9 mouse cellular contexts compared by ENCODE assay signal in the genomic region with DNA sequence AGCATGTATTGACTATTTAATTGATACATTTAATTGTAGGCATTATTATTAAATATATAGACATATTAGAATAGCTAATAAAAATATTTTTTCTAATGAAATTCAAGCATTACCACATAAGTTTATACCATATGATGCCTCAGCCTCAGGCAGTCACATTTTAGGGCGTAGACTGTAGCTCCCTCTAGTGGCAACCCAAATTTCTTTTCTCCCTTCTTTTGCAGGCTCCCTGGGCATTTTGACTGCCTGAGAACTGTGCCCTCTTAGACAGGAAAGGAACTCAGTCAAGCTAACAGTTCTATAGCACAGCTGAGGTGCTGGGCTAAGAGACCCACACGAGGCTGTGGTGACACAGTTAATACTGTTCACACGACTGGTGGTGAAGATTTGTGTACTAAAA. TPM values are rescaled to one million over a fixed set of nuclear protein-coding genes. Genes with fewer than 3 reads are reported as not detected.
DNase-seq lines count a peak whose midpoint lies in the region; ATAC-seq and TF ChIP-seq lines count a peak whose summit lies in the region.
"Had no signal": no experiment of that assay in that cellular context is flagged by ENCODE, and none has a peak within 500 bp of the region (broad histone marks: within the 10 kb centered on the region; RNA-seq: fewer than 3 reads in every experiment).

No protein-coding gene starts in this region.

- TF ChIP-seq POLR2A in thymus, adult 2 months (IDR thresholded peaks at IDR 0.05; ENCODE audit: control insufficient read depth, extremely low read depth, insufficient read depth, low read length, poor library complexity), result no peak
- TF ChIP-seq POLR2A in bone marrow, adult 2 months (IDR thresholded peaks at IDR 0.05; ENCODE audit: borderline replicate concordance, control insufficient read depth, low read depth, low read length), result no peak

- no peaks in the 10 kb centered on the region for H3K36me3 ChIP-seq in thymus, adult 2 months (ENCODE audit: control insufficient read depth, insufficient read depth, low read length)
- no peaks in the 10 kb centered on the region for H3K36me3 ChIP-seq in embryonic facial prominence, embryonic 14.5 days (ENCODE audit: control insufficient read depth, insufficient read depth, low read length)
- no peaks in the 10 kb centered on the region for H3K36me3 ChIP-seq in limb, embryonic 11.5 days (ENCODE audit: control insufficient read depth, insufficient read depth, low read length)
- no peaks in the 10 kb centered on the region for H3K36me3 ChIP-seq in neural tube, embryonic 12.5 days
- H3K36me3 ChIP-seq: heart, embryonic 13.5 days had no signal

- no peak overlapping the region for H3K9ac ChIP-seq in embryonic facial prominence, embryonic 14.5 days (ENCODE audit: low read depth, low read length)
- H3K9ac ChIP-seq in limb, embryonic 11.5 days (ENCODE audit: low read length), result no peak overlapping the region
- no peak overlapping the region for H3K9ac ChIP-seq in neural tube, embryonic 12.5 days
- H3K9ac ChIP-seq: heart, embryonic 13.5 days had no signal

- H3K4me1 ChIP-seq in thymus, adult 2 months (replicated peaks; ENCODE audit: control insufficient read depth, insufficient read depth, low read length), result no peaks in the 10 kb centered on the region
- no peaks in the 10 kb centered on the region for H3K4me1 ChIP-seq in bone marrow, adult 2 months (ENCODE audit: control insufficient read depth, insufficient read depth, low read length)
- no peaks in the 10 kb centered on the region; the same call in 1 of the 2 replicates for H3K4me1 ChIP-seq in embryonic facial prominence, embryonic 14.5 days (ENCODE audit: control insufficient read depth, insufficient read depth, low read length)
- no peaks in the 10 kb centered on the region for H3K4me1 ChIP-seq in limb, embryonic 11.5 days (ENCODE audit: control insufficient read depth, insufficient read depth, low read length)
- no peaks in the 10 kb centered on the region for H3K4me1 ChIP-seq in neural tube, embryonic 12.5 days
- H3K4me1 ChIP-seq: heart, embryonic 13.5 days had no signal

- ATAC-seq in embryonic facial prominence, embryonic 14.5 days (ENCODE audit: low read depth), result 0 out of 2 replicates have a peak, but pooled peaks have one; percentile 68
- no peak for ATAC-seq in limb, embryonic 11.5 days (ENCODE audit: insufficient number of reproducible peaks, low FRiP score, low TSS enrichment, low read depth)
- peak; percentile 65 for ATAC-seq in neural tube, embryonic 12.5 days (ENCODE audit: low FRiP score, low read depth)

- no peak overlapping the region for H3K4me2 ChIP-seq in embryonic facial prominence, embryonic 14.5 days (ENCODE audit: low read depth, low read length)
- H3K4me2 ChIP-seq in limb, embryonic 11.5 days (ENCODE audit: low read depth, severe bottlenecking), result no peak overlapping the region
- H3K4me2 ChIP-seq in neural tube, embryonic 12.5 days (replicated peaks), result no peak overlapping the region
- H3K4me2 ChIP-seq: heart, embryonic 13.5 days had no signal

- H3K27ac ChIP-seq in thymus, adult 2 months (ENCODE audit: control insufficient read depth, insufficient read depth, low read length), result no peak overlapping the region
- H3K27ac ChIP-seq in bone marrow, adult 2 months (ENCODE audit: control insufficient read depth, insufficient read depth, low read depth, low read length, poor library complexity), result no peak overlapping the region
- H3K27ac ChIP-seq in embryonic facial prominence, embryonic 14.5 days (replicated peaks; ENCODE audit: low read depth, low read length), result no peak overlapping the region
- H3K27ac ChIP-seq in limb, embryonic 11.5 days (replicated peaks; ENCODE audit: low read depth, low read length), result no peak overlapping the region
- H3K27ac ChIP-seq in neural tube, embryonic 12.5 days, result no peak overlapping the region
- H3K27ac ChIP-seq: heart, embryonic 13.5 days had no signal

- H3K9me3 ChIP-seq in embryonic facial prominence, embryonic 14.5 days (ENCODE audit: control insufficient read depth, low read length), result no peaks in the 10 kb centered on the region
- no peaks in the 10 kb centered on the region for H3K9me3 ChIP-seq in limb, embryonic 11.5 days (ENCODE audit: control insufficient read depth, low read length)
- H3K9me3 ChIP-seq in neural tube, embryonic 12.5 days, result no peaks in the 10 kb centered on the region
- H3K9me3 ChIP-seq: heart, embryonic 13.5 days had no signal

- TF ChIP-seq CTCF in thymus, adult 2 months (IDR thresholded peaks at IDR 0.05; ENCODE audit: borderline replicate concordance, control insufficient read depth, extremely low read depth, insufficient read depth, low read length, poor library complexity), result no peak
- peak; percentile 49 for TF ChIP-seq CTCF in bone marrow, adult 2 months (IDR thresholded peaks at IDR 0.05; ENCODE audit: control insufficient read depth, insufficient read depth, low read length)

- no peaks in the 10 kb centered on the region for H3K27me3 ChIP-seq in thymus, adult 2 months (ENCODE audit: control insufficient read depth, insufficient read depth, low read length)
- H3K27me3 ChIP-seq in embryonic facial prominence, embryonic 14.5 days (replicated peaks; ENCODE audit: control insufficient read depth, insufficient read depth, low read length), result no peaks in the 10 kb centered on the region
- H3K27me3 ChIP-seq in limb, embryonic 11.5 days (ENCODE audit: control insufficient read depth, insufficient read depth, low read length), result no peaks in the 10 kb centered on the region
- H3K27me3 ChIP-seq in neural tube, embryonic 12.5 days (replicated peaks), result no peaks in the 10 kb centered on the region

- no peak overlapping the region for H3K4me3 ChIP-seq in thymus, adult 2 months (ENCODE audit: control insufficient read depth, insufficient read depth, low read length)
- H3K4me3 ChIP-seq in bone marrow, adult 2 months (replicated peaks; ENCODE audit: control insufficient read depth, low read depth, low read length), result no peak overlapping the region
- H3K4me3 ChIP-seq in embryonic facial prominence, embryonic 14.5 days (ENCODE audit: low read depth, low read length), result no peak overlapping the region
- H3K4me3 ChIP-seq in limb, embryonic 11.5 days (ENCODE audit: low read depth, low read length), result no peak overlapping the region
- H3K4me3 ChIP-seq in neural tube, embryonic 12.5 days, result no peak overlapping the region
- H3K4me3 ChIP-seq: heart, embryonic 13.5 days had no signal

- WGBS in thymus, adult 2 months, result 3% methylated on average over 3 of the region's 3 CpGs
- WGBS in bone marrow, adult 2 months, result 2% methylated on average over 3 of the region's 3 CpGs
- WGBS in embryonic facial prominence, embryonic 14.5 days, result 9% methylated on average over 3 of the region's 3 CpGs
- WGBS in limb, embryonic 11.5 days, result 7% methylated on average over 3 of the region's 3 CpGs
- 8% methylated on average over 3 of the region's 3 CpGs for WGBS in neural tube, embryonic 12.5 days

- peak; percentile 31 for DNase-seq in thymus, adult 2 months
- DNase-seq in thymus, postnatal 36 days, result no peak
- DNase-seq in embryonic facial prominence, embryonic 14.5 days (ENCODE audit: low spot score), result peak; percentile 61
- peak; percentile 64 for DNase-seq in induced T-regulatory cell, adult 2 months (ENCODE audit: low read depth)
- DNase-seq in limb, embryonic 11.5 days (ENCODE audit: low spot score), result peak; percentile 64
- DNase-seq in urinary bladder, adult 2 months (ENCODE audit: low spot score), result no peak

RNA-seq across cellular contexts. Expression of a gene that starts 12.3 kb away (rescaled TPM):
- polyA plus RNA-seq in thymus, adult 2 months (2012; rRNA removed), result 1.1 and 2.0 TPM in 2 replicates
- polyA plus RNA-seq in bone marrow, adult 2 months (2011; ENCODE audit: insufficient read depth, insufficient read length, low replicate concordance, missing spikeins), result not detected in 2 replicates
- 2.0 and 2.1 TPM in 2 replicates for polyA plus RNA-seq in embryonic facial prominence, embryonic 14.5 days (2014; fragmentation: Nextera tagmentation; extraction: Ambion mirVana)
- polyA plus RNA-seq in limb, embryonic 11.5 days (2014; fragmentation: Nextera tagmentation; extraction: Ambion mirVana), result 0.73 and 1.1 TPM in 2 replicates
- polyA plus RNA-seq in neural tube, embryonic 12.5 days (2016; fragmentation: Nextera tagmentation; extraction: Ambion mirVana), result 0.27 TPM in 2 replicates
- 12.3 and 14.6 TPM in 2 replicates for polyA plus RNA-seq in urinary bladder, adult 2 months (2012; rRNA removed)

Comparison
In these comparisons a context has a peak if more than half of its experiments do, and no peak if none do; other contexts are left out.
1. DNase-seq: peak in thymus, adult 2 months (single experiment), embryonic facial prominence, embryonic 14.5 days (single experiment), induced T-regulatory cell, adult 2 months (single experiment) and limb, embryonic 11.5 days (single experiment); none in thymus, postnatal 36 days (0 of 2) and urinary bladder, adult 2 months (single experiment).